28 mouse cellular contexts compared by ENCODE assay signal in genomic region chr5:18439986-18440385, GRCm38 (mm10).
"Had no signal": no experiment of that assay in that cellular context is flagged by ENCODE, and none has a peak within 500 bp of the region (broad histone marks: within the 10 kb centered on the region; RNA-seq: fewer than 3 reads in every experiment).

No protein-coding gene starts in this region.

- H3K27me3 ChIP-seq: embryonic facial prominence, embryonic 12.5 days; embryonic facial prominence, embryonic 13.5 days; embryonic facial prominence, embryonic 15.5 days; forebrain, embryonic 12.5 days; forebrain, embryonic 13.5 days; forebrain, embryonic 15.5 days had no signal

- H3K9ac ChIP-seq: embryonic facial prominence, embryonic 12.5 days; embryonic facial prominence, embryonic 13.5 days; embryonic facial prominence, embryonic 15.5 days; forebrain, embryonic 12.5 days; forebrain, embryonic 13.5 days; forebrain, embryonic 15.5 days; forebrain, postnatal 0 days had no signal

- DNase-seq: cerebellum, adult 2 months; cerebellum, adult 8-10 months; cerebellum, adult 9-10 months; cerebellum, adult 9-11 months; cerebellum, postnatal 10 days; cerebellum, postnatal 14 days; cerebellum, postnatal 25 days; cerebellum, postnatal 36 days; embryo, embryonic 11 days; forebrain, postnatal 0 days; gastrocnemius, adult 2 months; gastrocnemius, postnatal 10 days; gastrocnemius, postnatal 14 days; gastrocnemius, postnatal 25 days; gastrocnemius, postnatal 36 days; heart, adult 18-20 months; heart, adult 2 months had no signal

- H3K36me3 ChIP-seq: embryonic facial prominence, embryonic 10.5 days; embryonic facial prominence, embryonic 12.5 days; embryonic facial prominence, embryonic 13.5 days; embryonic facial prominence, embryonic 15.5 days; forebrain, embryonic 10.5 days; forebrain, embryonic 12.5 days; forebrain, embryonic 15.5 days had no signal

- ATAC-seq: forebrain, embryonic 13.5 days; forebrain, embryonic 14.5 days; forebrain, embryonic 15.5 days; forebrain, embryonic 16.5 days; forebrain, postnatal 0 days had no signal

- H3K4me3 ChIP-seq: embryonic facial prominence, embryonic 10.5 days; embryonic facial prominence, embryonic 12.5 days; embryonic facial prominence, embryonic 13.5 days; embryonic facial prominence, embryonic 15.5 days; erythroblast, embryonic 14.5 days; forebrain, embryonic 10.5 days; forebrain, embryonic 12.5 days; forebrain, embryonic 13.5 days; forebrain, embryonic 15.5 days; gastrocnemius, adult 2 months; heart, adult 2 months had no signal

- H3K4me1 ChIP-seq: embryonic facial prominence, embryonic 10.5 days; embryonic facial prominence, embryonic 12.5 days; embryonic facial prominence, embryonic 13.5 days; embryonic facial prominence, embryonic 15.5 days; forebrain, embryonic 10.5 days; forebrain, embryonic 12.5 days; forebrain, embryonic 13.5 days; forebrain, embryonic 15.5 days had no signal

- H3K27ac ChIP-seq: embryonic facial prominence, embryonic 10.5 days; embryonic facial prominence, embryonic 12.5 days; embryonic facial prominence, embryonic 13.5 days; embryonic facial prominence, embryonic 15.5 days; forebrain, embryonic 10.5 days; forebrain, embryonic 12.5 days; forebrain, embryonic 13.5 days; forebrain, embryonic 15.5 days; gastrocnemius, adult 2 months; heart, adult 2 months had no signal

- H3K9me3 ChIP-seq: embryonic facial prominence, embryonic 10.5 days; embryonic facial prominence, embryonic 12.5 days; embryonic facial prominence, embryonic 13.5 days; embryonic facial prominence, embryonic 15.5 days; forebrain, embryonic 10.5 days; forebrain, embryonic 12.5 days; forebrain, embryonic 13.5 days; forebrain, embryonic 15.5 days had no signal

- H3K4me2 ChIP-seq: embryonic facial prominence, embryonic 12.5 days; embryonic facial prominence, embryonic 13.5 days; embryonic facial prominence, embryonic 15.5 days; forebrain, embryonic 12.5 days; forebrain, embryonic 13.5 days; forebrain, embryonic 15.5 days had no signal
